Mouse (Mus musculus) left cerebral cortex, postnatal 36 days (tissue): Measurements from ENCODE around the gene Satb2. TPM values are rescaled to one million over a fixed set of nuclear protein-coding genes. Genes with fewer than 3 reads are reported as not detected.
A peak's percentile ranks its signal among the peaks of the same experiment; 100 is the strongest.

Source experiments
- DNase-seq, 2 experiments: peaks; one replicate each; pipeline ENCODE4 v3.0.0; 2021 to 2022; ENCODE audit warnings: low spot score in 2 of 2, mixed read lengths in 1 of 2
- intact Hi-C: fragments of 180-260 bp; cut with DNase I; formaldehyde crosslinking; loops from one replicate; pipeline ENCODE4 v1.15.1; 2025
- total RNA-seq, 2 experiments: library from RNA; stranded (reverse); gene quantifications; 2 replicates each; pipeline ENCODE4 v1.2.3; 2021

Satb2 gene
- 10 to 100 TPM; 80.9 to 89.2 TPM for total RNA-seq

- peak in 1 of 2 experiments; percentile 55 for DNase-seq
- intact Hi-C loops: loop anchor here (5.0 to 10.0 kb wide), 2 partner anchors 229 to 287 kb away; no protein-coding TSS in a partner anchor
These were observed at the start of gene Satb2 for GRCm38 (mm10) chr1:56978151-56978700. Gene Satb2 (minus strand): TSS chr1:56978650.

DNA sequence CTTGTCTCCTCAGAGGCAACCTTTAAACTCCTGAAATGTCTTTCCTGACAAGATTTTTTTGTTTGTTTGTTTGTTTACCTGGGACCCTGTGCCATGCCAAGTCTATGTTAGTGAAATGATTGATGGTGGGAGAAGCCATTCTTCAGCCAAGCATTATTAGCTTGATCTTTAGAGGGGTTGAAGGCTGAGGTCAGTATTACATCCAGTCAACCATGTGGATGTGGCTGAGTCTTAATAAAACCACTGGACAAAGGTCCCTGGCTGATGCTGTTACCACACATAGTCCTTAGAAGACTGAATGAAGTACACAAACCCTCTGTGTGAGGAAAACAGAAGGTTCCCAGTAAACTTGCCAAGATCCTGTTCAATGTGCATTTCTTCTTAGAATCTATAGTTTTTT is 40.5 kb upstream of the Satb2 start:
- no peak for DNase-seq
- intact Hi-C loops: loop anchor here (5.0 kb wide), 1 partner anchor 747 kb away; no protein-coding TSS in a partner anchor

DNA sequence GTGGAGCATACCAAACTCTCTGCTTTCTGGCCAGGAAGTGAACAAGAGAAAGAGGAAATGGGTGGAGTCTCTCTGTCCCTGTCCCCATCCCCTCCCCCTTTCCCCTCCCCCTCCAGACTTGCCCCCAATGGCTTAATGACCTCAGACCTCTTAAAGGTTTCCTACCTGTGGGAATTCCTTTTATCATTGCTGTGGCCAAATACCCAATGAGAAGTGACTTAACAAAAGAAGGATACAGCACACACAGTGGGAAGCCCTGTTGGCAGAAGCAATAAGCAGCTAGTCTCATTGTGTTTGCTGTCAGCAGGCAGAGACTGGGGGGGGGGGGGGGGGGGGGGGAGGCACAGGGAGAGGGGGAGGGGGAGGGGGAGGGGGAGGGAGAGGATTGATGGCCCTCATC is 35.4 kb upstream of the Satb2 start:
- intact Hi-C loops: no loop called here
- DNase-seq: no peak

DNA sequence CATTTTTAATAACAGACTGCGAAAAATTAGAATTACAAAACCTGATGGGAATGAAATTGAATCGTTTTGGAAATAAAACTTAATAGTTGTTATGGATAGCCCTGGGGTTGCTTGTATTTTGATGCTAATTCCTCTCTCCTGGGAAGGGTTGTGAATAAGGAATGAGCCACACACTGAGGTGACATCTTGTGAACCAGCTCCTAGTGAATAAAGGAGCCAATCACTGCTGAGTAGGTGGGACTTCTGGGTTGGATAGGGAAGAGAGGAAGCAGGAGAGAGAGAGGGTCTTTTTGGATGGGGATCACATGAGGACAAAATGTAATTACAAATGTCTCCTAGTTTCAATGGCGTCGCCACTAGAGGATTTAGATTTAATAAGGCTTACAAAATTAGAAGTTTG is 30.7 kb upstream of the Satb2 start:
- DNase-seq: no peak
- intact Hi-C loops: no loop called here

GRCm38 (mm10) chr1:56995041-56995440 is 16.6 kb upstream of the Satb2 start:
- no peak for DNase-seq
- intact Hi-C loops: no loop called here

GRCm38 (mm10) chr1:56992310-56992709 is 13.9 kb upstream of the Satb2 start:
- intact Hi-C loops: no loop called here

GRCm38 (mm10) chr1:56991613-56992012 is 13.2 kb upstream of the Satb2 start:
- no peak for DNase-seq
- intact Hi-C loops: no loop called here

More at GRCm38 (mm10) chr1:56992310-56992709, 13.9 kb upstream of the Satb2 start:
- no peak for DNase-seq

- DNase-seq: no peak
- intact Hi-C loops: loop anchor here (10.0 kb wide), 1 partner anchor 360 kb away; no protein-coding TSS in a partner anchor
These were observed 6.0 kb upstream of the Satb2 start for GRCm38 (mm10) chr1:56984483-56984810.

DNA sequence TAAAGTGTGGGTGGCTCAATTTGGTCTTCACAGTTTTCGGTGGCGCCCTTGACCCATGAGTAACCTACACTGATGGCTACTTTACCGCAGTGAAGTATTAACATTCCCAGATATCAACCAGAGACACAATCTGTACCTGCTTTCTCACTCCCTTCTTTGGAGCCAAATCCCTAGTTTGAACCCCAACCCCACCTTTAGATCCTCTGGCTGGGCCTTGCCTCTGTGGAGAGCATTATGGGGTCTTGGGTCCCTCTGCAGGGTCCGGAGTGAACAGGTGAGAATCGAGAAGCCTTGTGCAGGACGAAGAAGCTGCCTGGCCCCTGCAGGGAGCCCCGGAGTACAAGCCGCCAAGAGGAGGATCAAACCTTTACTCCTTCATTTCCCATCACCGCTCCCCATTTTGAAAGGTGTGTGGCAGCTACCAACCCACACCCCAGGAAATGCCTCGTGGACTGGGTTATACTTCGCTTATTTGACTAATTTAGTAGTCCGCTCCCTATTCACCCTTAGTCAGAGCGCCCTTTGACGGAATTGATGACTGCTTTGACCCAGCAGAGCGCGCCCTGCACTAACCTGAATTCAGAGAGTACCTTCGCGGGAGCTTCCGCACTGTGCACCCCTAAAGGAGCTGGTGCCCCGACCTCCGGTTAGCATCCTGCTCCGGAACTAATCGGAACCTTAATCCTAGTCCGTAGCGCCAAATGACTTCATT is 5.5 kb upstream of the Satb2 start:
- no peak for DNase-seq
- intact Hi-C loops: loop anchor here (10.0 kb wide), 1 partner anchor 361 kb away; no protein-coding TSS in a partner anchor

- intact Hi-C loops: loop anchor here (10.0 kb wide), 1 partner anchor 362 kb away; no protein-coding TSS in a partner anchor
- no peak for DNase-seq
These were observed 4.7 kb upstream of the Satb2 start for GRCm38 (mm10) chr1:56983100-56983590.

- no peak for DNase-seq
- intact Hi-C loops: loop anchor here (10.0 kb wide), 1 partner anchor 362 kb away; no protein-coding TSS in a partner anchor
These were observed 4.2 kb upstream of the Satb2 start for GRCm38 (mm10) chr1:56982631-56983030.

GRCm38 (mm10) chr1:56981947-56982555 is 3.6 kb upstream of the Satb2 start:
- intact Hi-C loops: loop anchor here (10.0 kb wide), 1 partner anchor 363 kb away; no protein-coding TSS in a partner anchor
- no peak for DNase-seq

DNA sequence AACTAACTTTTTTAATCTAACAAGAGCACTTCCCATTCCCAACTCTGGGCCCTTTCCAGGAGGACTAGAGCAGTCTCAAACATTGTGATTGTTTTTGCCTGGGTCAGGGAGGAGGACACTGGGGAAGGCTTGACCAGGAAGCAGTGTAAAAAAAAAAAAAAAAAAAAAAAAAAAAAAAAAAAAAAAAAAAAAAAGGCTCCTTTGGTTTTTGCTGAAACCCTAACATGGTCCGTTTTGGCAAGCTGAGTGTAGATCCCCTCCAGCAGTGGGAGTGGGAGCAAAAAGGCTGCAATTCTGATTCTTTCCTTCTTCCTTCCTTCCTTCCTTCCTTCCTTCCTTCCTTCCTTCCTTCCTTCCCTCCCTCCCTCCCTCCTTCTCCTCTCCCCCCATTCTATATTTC is 3.1 kb upstream of the Satb2 start:
- DNase-seq: no peak

DNA sequence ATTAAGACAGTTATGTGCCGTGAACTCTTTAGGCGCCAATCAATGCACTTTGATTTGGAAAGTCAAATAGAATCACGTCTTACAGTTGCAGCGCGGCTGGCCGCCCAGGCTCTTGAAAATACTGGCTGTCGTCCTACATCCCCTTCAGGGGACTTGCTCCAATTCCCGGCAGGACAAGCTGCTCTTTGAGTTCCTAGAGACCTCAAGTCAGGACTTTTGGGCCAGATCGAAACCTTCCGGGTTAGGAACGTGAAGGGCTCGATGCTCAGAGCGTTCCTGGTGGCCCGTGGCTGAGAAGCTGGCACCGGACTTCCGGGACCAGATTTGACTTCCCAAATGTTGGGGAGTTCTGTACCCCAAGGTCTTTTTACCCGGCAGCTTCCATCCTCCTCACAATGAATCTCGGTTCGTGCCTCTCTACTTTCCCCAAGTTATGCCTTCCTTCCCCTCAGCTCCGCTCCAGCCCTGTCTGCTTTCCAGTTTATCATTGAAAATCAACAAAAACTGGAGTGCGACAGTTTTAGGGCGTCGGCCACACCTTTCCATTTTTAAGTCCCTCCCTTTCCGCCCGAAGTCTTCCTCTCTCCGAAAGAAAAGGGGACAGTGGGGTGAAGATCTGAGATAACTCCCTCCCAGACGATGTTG is 2.3 kb upstream of the Satb2 start:
- DNase-seq: no peak
- intact Hi-C loops: loop anchor here (10.0 kb wide), 1 partner anchor 364 kb away; no protein-coding TSS in a partner anchor

More for the DNA sequence above, 3.1 kb upstream of the Satb2 start:
- intact Hi-C loops: loop anchor here (10.0 kb wide), 1 partner anchor 363 kb away; no protein-coding TSS in a partner anchor

- DNase-seq: no peak
- intact Hi-C loops: loop anchor here (5.0 to 10.0 kb wide), 3 partner anchors 228 to 365 kb away; no protein-coding TSS in a partner anchor
These were observed 1.3 kb upstream of the Satb2 start for GRCm38 (mm10) chr1:56979531-56980395.

- peak; percentile 72 to 78 for DNase-seq
- intact Hi-C loops: loop anchor here (2.0 to 10.0 kb wide), 3 partner anchors 230 to 1087 kb away; no protein-coding TSS in a partner anchor
These were observed 999 bp downstream of the Satb2 start for GRCm38 (mm10) chr1:56977201-56978100.

GRCm38 (mm10) chr1:56976825-56977104 is 1.7 kb downstream of the Satb2 start:
- intact Hi-C loops: loop anchor here (2.0 to 10.0 kb wide), 3 partner anchors 231 to 1086 kb away; no protein-coding TSS in a partner anchor
- DNase-seq: no peak
